Mouse (Mus musculus): ENCODE results near the gene Ppp1r16b.

DNA sequence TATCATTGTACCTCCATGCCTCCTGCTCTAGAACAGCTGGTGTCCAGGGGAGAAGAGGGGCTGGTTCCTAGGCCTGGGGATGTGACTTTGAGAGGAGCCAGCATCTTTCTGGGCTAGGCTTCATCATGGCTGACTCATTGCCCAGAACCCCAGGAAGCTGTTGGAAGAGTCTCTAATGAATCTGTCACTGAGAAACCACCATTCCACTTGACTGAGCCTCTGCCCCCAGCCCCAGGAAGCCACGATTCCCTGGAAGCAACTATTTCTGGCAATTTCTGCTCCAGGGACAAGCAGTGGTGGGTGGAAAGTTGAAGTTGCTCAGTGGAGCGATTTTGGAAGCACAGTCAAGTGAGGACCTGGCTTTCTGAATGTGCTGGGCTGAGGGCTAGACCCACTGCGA, 65.7 kb downstream of the Ppp1r16b start:
- TF ChIP-seq TAL1 (conservative IDR thresholded peaks at IDR 0.05; ENCODE audit: low read depth, low read length) (no peak), CTCF (IDR thresholded peaks at IDR 0.05; ENCODE audit: low read depth, low read length) (no peak)
